Mouse (Mus musculus) G1E (cell line): ENCODE results near the gene Slc25a16.

ENCODE experiments used
- CTCF ChIP-seq: IDR thresholded peaks from 2 replicates; pipeline ENCODE4 v1.5.1; 2012; ENCODE audit warnings: low read depth, low read length, inconsistent platforms, mixed read lengths
- GATA1 ChIP-seq: IDR thresholded peaks from 2 replicates; pipeline ENCODE4 v1.6.1; 2012; ENCODE audit warnings: borderline replicate concordance, low read length, inconsistent platforms, mixed read lengths
- TAL1 ChIP-seq: conservative IDR thresholded peaks from 2 replicates; pipeline ENCODE4 v1.6.1; 2012; ENCODE audit warnings: low read depth, low read length, inconsistent platforms, mixed read lengths

DNA sequence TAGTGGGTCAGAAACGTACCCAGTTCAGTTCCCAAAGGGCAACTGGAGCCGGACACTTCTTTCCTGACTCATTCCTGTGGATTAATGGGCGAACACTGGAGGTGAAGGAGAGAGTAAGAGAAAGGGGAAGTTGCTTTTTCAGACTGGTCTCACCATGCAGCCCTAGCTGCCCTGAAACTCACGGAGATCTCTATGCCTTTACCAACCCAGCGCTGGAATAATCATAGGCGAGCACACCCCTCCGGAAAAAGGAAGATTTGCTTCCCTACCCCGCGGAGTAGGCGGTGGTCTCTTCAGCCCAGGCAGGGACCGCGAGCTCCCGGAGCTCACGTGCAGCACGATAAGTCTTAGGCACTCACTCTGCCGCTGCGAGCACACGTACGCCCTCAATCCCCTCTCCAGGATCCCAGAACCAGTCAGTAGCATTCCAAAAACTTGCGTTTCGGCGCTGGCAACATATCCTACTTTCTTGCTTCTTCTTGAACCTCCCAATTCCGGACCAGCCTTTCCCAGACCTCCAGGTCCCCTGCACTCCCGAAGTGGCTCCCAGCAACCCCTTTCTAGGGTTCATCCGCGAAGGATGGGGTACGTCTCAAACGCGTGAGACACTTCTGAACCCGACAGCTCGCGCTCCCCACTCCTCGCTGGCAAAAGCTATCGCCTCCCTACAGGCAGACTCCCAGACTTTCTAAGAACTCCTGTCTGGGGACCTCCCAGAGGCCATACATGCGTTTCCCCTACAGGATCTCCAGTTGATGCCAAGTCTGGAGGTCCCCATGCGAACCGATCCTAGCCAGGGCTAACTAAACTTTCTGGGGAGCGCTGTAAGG, 34.2 kb upstream of the Slc25a16 start:
- TF ChIP-seq CTCF: no peak
- TF ChIP-seq GATA1: no peak
- no peak for TF ChIP-seq TAL1
